Mouse (Mus musculus): ENCODE measurements around the gene Dap. TPM values are rescaled to one million over a fixed set of nuclear protein-coding genes. Genes with fewer than 3 reads are reported as not detected.

Gene Dap
- total and polyA plus RNA-seq, 3 experiments = 12.6 to 69.8 (median 15.1) TPM

DNA sequence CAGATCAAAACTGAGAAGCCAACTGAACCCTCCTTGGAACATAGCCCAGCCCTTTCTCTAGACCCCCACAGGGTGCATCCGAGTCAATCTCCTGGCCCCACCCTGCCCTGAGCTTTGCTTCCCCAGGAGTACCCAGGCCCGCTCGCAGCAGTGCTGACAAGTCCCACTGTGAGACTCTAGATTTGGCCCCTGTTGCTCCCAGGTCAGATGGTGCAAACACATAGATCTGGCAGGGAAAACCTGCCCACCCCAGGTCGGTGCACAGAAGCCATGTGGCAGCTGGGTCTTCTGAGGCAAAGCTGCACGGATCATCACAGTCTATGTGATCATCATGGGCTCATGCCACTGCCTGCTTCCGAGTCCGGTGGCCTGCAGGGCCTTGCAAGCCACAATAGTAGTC lies 48.6 kb downstream of the Dap start:
- H3K36me3 ChIP-seq (replicated peaks in 1 of 2; ENCODE audit: control insufficient read depth in 1 of 2, insufficient read depth in 1 of 2, low read length in 1 of 2) = peaks cover 9 to 66% of the 10 kb centered on the region in 2 experiments
- dilution Hi-C loops (cut with MboI; ENCODE audit: extremely low pct_ligation_motif_present, extremely low pct_unique_long_range_greater_than_20kb, low sequenced_read_pairs) (no loop called here), in situ Hi-C loops (cut with MboI; ENCODE audit: low pct_ligation_motif_present, low pct_unique_long_range_greater_than_20kb, low sequenced_read_pairs) (loop anchor here (25.0 kb wide), 1 partner anchor 460 kb away; no protein-coding TSS in a partner anchor)
- no peaks in the 10 kb centered on the region for H3K79me2 ChIP-seq (replicated peaks; ENCODE audit: control insufficient read depth, extremely low read depth, insufficient read depth, poor library complexity, severe bottlenecking)
- no peak overlapping the region for H3K27ac ChIP-seq (ENCODE audit: insufficient read depth, low read depth)
- H3K4me2 ChIP-seq (ENCODE audit: insufficient read depth, low read depth, poor library complexity, severe bottlenecking) = no peak overlapping the region
- H3K4me3 ChIP-seq (replicated peaks in 1 of 3; ENCODE audit: low read depth in 2 of 3, low read length in 2 of 3, poor library complexity in 1 of 3) = no peak overlapping the region
- H3K9me3 ChIP-seq (replicated peaks; ENCODE audit: low read length) = no peaks in the 10 kb centered on the region
- H3K27me3 ChIP-seq (replicated peaks) = no peaks in the 10 kb centered on the region
- H3K9ac ChIP-seq (ENCODE audit: insufficient read depth, low read depth) = no peak overlapping the region
- TF ChIP-seq ELF1 (IDR thresholded peaks at IDR 0.05; ENCODE audit: low read depth, low read length) = no peak
- DNase-seq (ENCODE audit: extremely low read depth) = no peak
- peaks cover 0 to 16% of the 10 kb centered on the region in 2 experiments; a peak in 2 of 4 replicates for H3K4me1 ChIP-seq (ENCODE audit: control insufficient read depth in 1 of 2, insufficient read depth in 2 of 2)

DNA sequence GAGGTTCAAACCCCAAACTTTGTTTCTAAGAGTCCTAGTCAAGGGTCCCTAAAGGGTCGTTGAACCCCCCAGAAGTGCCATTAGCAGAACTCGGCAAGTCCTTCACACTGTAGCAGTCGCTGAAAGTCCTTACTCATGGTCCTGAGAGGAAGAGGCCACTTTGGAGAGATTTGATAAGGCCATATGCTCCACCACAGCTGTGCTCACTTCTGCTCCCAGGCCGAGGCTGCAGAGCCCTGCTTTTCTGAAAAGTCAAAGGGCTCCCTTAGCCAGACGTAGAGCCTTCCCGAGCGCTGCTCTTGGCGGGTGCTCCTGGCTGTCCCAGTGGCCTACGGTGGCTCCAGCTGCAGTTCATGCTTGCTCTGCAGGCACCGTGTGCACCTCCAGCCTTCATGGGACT lies 49.4 kb downstream of the Dap start:
- Histone ChIP-seq H3K4me3 (replicated peaks in 1 of 3; ENCODE audit: low read depth in 2 of 3, low read length in 2 of 3, poor library complexity in 1 of 3) (no peak overlapping the region), H3K36me3 (replicated peaks in 1 of 2; ENCODE audit: control insufficient read depth in 1 of 2, insufficient read depth in 1 of 2, low read length in 1 of 2) (peaks cover 9 to 60% of the 10 kb centered on the region in 2 experiments), H3K4me2 (ENCODE audit: insufficient read depth, low read depth, poor library complexity, severe bottlenecking) (no peak overlapping the region), H3K4me1 (ENCODE audit: control insufficient read depth in 1 of 2, insufficient read depth in 2 of 2) (peaks cover 4 to 15% of the 10 kb centered on the region in 2 experiments), H3K9ac (ENCODE audit: insufficient read depth, low read depth) (no peak overlapping the region), H3K79me2 (replicated peaks; ENCODE audit: control insufficient read depth, extremely low read depth, insufficient read depth, poor library complexity, severe bottlenecking) (no peaks in the 10 kb centered on the region), H3K9me3 (replicated peaks; ENCODE audit: low read length) (no peaks in the 10 kb centered on the region), H3K27ac (ENCODE audit: insufficient read depth, low read depth) (no peak overlapping the region), H3K27me3 (replicated peaks) (no peaks in the 10 kb centered on the region)
- dilution Hi-C loops (cut with MboI; ENCODE audit: extremely low pct_ligation_motif_present, extremely low pct_unique_long_range_greater_than_20kb, low sequenced_read_pairs) (no loop called here), in situ Hi-C loops (cut with MboI; ENCODE audit: low pct_ligation_motif_present, low pct_unique_long_range_greater_than_20kb, low sequenced_read_pairs) (loop anchor here (25.0 kb wide), 1 partner anchor 461 kb away; no protein-coding TSS in a partner anchor)
- no peak for DNase-seq (ENCODE audit: extremely low read depth)
- no peak for TF ChIP-seq NELFE (IDR thresholded peaks at IDR 0.05; ENCODE audit: low read depth, low read length)
- no peak for TF ChIP-seq GABPA (IDR thresholded peaks at IDR 0.05; ENCODE audit: insufficient replicate concordance, low read depth, low read length)
- no peak for TF ChIP-seq UBTF (IDR thresholded peaks at IDR 0.05; ENCODE audit: low read depth, low read length)
- TF ChIP-seq TCF12 (IDR thresholded peaks at IDR 0.05; ENCODE audit: low read depth, low read length) = no peak
- TF ChIP-seq MXI1 (IDR thresholded peaks at IDR 0.05; ENCODE audit: low read depth, low read length) = no peak
- no peak for TF ChIP-seq E2F4 (IDR thresholded peaks at IDR 0.05; ENCODE audit: insufficient replicate concordance, low read depth, low read length)
- no peak for TF ChIP-seq ZNF384 (IDR thresholded peaks at IDR 0.05; ENCODE audit: low read depth, low read length)
- TF ChIP-seq ELF1 (IDR thresholded peaks at IDR 0.05; ENCODE audit: low read depth, low read length) = no peak

DNA sequence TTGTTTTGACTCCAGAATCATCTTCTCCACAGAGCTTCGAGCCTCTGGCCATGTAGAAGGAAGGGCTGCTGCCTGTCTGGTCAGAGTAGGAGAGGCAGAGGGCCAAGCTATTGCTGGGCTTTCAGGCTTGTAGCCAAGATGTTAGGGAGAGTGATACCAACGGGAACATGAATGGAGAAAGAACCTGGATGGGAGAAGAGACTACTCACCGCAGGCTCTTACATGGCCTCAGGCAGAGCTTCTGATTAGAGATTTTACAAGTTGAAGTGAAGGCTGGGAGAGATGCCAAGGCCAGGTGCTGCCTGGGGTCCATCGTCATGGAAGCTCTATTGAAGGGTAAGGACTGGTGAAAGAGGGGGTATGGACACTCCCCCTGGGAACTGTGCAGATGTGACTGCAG lies 54.0 kb downstream of the Dap start:
- dilution Hi-C loops (cut with MboI; ENCODE audit: extremely low pct_ligation_motif_present, extremely low pct_unique_long_range_greater_than_20kb, low sequenced_read_pairs) = no loop called here

More for the DNA sequence above, 54.0 kb downstream of the Dap start:
- Histone ChIP-seq H3K36me3 (replicated peaks in 1 of 2; ENCODE audit: control insufficient read depth in 1 of 2, insufficient read depth in 1 of 2, low read length in 1 of 2) (peaks cover 7 to 28% of the 10 kb centered on the region in 2 experiments), H3K9me3 (replicated peaks; ENCODE audit: low read length) (no peaks in the 10 kb centered on the region), H3K4me3 (replicated peaks in 1 of 3; ENCODE audit: low read depth in 2 of 3, low read length in 2 of 3, poor library complexity in 1 of 3) (no peak overlapping the region), H3K27me3 (replicated peaks) (no peaks in the 10 kb centered on the region), H3K4me1 (ENCODE audit: control insufficient read depth in 1 of 2, insufficient read depth in 2 of 2) (peaks cover 20 to 55% of the 10 kb centered on the region in 2 experiments), H3K79me2 (replicated peaks; ENCODE audit: control insufficient read depth, extremely low read depth, insufficient read depth, poor library complexity, severe bottlenecking) (no peaks in the 10 kb centered on the region), H3K4me2 (ENCODE audit: insufficient read depth, low read depth, poor library complexity, severe bottlenecking) (no peak overlapping the region), H3K27ac (ENCODE audit: insufficient read depth, low read depth) (no peak overlapping the region), H3K9ac (ENCODE audit: insufficient read depth, low read depth) (no peak overlapping the region)
- in situ Hi-C loops (cut with MboI; ENCODE audit: low pct_ligation_motif_present, low pct_unique_long_range_greater_than_20kb, low sequenced_read_pairs) = no loop called here
- TF ChIP-seq MYC (IDR thresholded peaks at IDR 0.05; ENCODE audit: low read depth, low read length) (no peak), POLR2A (IDR thresholded peaks at IDR 0.05; ENCODE audit: low read depth, low read length) (no peak), CHD2 (IDR thresholded peaks at IDR 0.05; ENCODE audit: low read length) (no peak), USF2 (conservative IDR thresholded peaks at IDR 0.05; ENCODE audit: low read depth, low read length) (no peak), POLR2AphosphoS2 (IDR thresholded peaks at IDR 0.05; ENCODE audit: low read depth, low read length) (no peak), SIN3A (IDR thresholded peaks at IDR 0.05; ENCODE audit: low read length) (no peak)
- no peak for DNase-seq (ENCODE audit: extremely low read depth)

Data from CH12.LX (cell line).